Mouse (Mus musculus) neural tube, embryonic 14.5 days (tissue): ENCODE data around the gene Tmem184a. TPM values are rescaled to one million over a fixed set of nuclear protein-coding genes. Genes with fewer than 3 reads are reported as not detected.

Source experiments
- ATAC-seq: fragments of 200-750 bp; cut with Nextera tagmentation; 2 replicates; pipeline ENCODE4 v1.8.0; 2017; ENCODE audit warnings: low read depth, mild to moderate bottlenecking, moderate TSS enrichment, moderate library complexity
- H3K27ac ChIP-seq: fragments of 300-500 bp; sonication (generic); 2 replicates; pipeline ENCODE4 v1.5.1; 2014; ENCODE audit warnings: low read depth, mild to moderate bottlenecking, control low read depth, low read length, moderate library complexity, mixed read lengths
- H3K27me3 ChIP-seq: fragments of 300-500 bp; sonication (generic); 2 replicates; pipeline ENCODE4 v1.6.1; 2014; ENCODE audit warnings: low read length; ENCODE audit not compliant: control insufficient read depth, insufficient read depth
- H3K36me3 ChIP-seq: fragments of 300-500 bp; sonication (generic); 2 replicates; pipeline ENCODE4 v1.6.1; 2014; ENCODE audit warnings: low read length, mixed read lengths; ENCODE audit not compliant: control insufficient read depth, insufficient read depth
- H3K4me1 ChIP-seq: fragments of 300-500 bp; sonication (generic); 2 replicates; pipeline ENCODE4 v1.6.1; 2014; ENCODE audit warnings: low read length; ENCODE audit not compliant: control insufficient read depth, insufficient read depth
- H3K4me2 ChIP-seq: fragments of 300-500 bp; sonication (generic); 2 replicates; pipeline ENCODE4 v1.6.1; 2014; ENCODE audit warnings: mild to moderate bottlenecking, low read depth, low read length, control low read depth
- H3K4me3 ChIP-seq: fragments of 300-500 bp; sonication (generic); 2 replicates; pipeline ENCODE4 v1.5.1; 2014; ENCODE audit warnings: low read depth, low read length, control low read depth, mixed read lengths
- H3K9ac ChIP-seq: fragments of 300-500 bp; sonication (generic); replicated peaks from 2 replicates; pipeline ENCODE4 v1.6.1; 2014; ENCODE audit warnings: low read depth, mild to moderate bottlenecking, control low read depth, low read length, mixed read lengths
- H3K9me3 ChIP-seq: fragments of 300-500 bp; sonication (generic); 2 replicates; pipeline ENCODE4 v1.6.1; 2016; ENCODE audit warnings: low read length; ENCODE audit not compliant: control insufficient read depth
- WGBS: fragments of 180-500 bp; shearing (Covaris S2); extraction: QIAGEN DNeasy Blood & Tissue Kit; methylation state at CpG from one replicate; pipeline ENCODE4 v1.1.7; 2014; 5-methylcytosine and 5-hydroxymethylcytosine counted together
- polyA plus RNA-seq: library from polyadenylated mRNA; unstranded; fragments of >200 nt; fragmentation: Nextera tagmentation; extraction: Ambion mirVana; gene quantifications from 2 replicates; pipeline ENCODE4 v1.2.1, GENCODE M21; 2014

Tmem184a gene
- polyA plus RNA-seq, 1 experiment from 2014 or later: 0.23 TPM

- ATAC-seq: no peak
- Histone ChIP-seq H3K4me2 (no peak overlapping the region), H3K9ac (no peak overlapping the region), H3K27me3 (no peaks in the 10 kb centered on the region; the same call in 1 of the 2 replicates), H3K27ac (no peak overlapping the region), H3K4me3 (no peak overlapping the region), H3K36me3 (peaks cover 5% of the 10 kb centered on the region; the same call in 1 of the 2 replicates), H3K9me3 (no peaks in the 10 kb centered on the region), H3K4me1 (no peaks in the 10 kb centered on the region)
- WGBS: 10% methylated on average over 1 of the region's 1 CpGs
Measured at GRCm38 (mm10) chr5:139817292-139817691, 2.4 kb downstream of the Tmem184a start.

DNA sequence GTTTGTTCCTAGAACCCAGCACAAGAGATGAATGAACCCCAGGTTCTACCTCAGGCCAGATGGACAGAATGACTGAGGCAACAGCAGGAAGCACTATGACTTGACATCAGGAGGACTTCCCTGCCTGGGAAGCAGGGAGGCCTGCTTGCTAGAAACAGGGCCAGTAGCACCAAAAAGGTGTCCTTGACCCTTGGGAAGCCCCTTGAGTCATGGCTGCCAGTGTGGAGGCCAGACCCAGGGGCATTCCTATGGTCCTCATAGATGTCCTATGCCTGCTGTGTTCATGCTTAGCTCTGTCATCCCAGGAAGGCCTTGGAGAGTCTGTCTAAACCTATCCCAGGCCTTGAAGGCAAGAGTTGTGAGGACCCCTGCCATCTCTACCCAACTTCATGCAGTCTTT is 3.3 kb downstream of the Tmem184a start:
- Histone ChIP-seq H3K4me2 (no peak overlapping the region), H3K4me3 (no peak overlapping the region), H3K9ac (no peak overlapping the region), H3K36me3 (no peaks in the 10 kb centered on the region), H3K9me3 (no peaks in the 10 kb centered on the region), H3K4me1 (no peaks in the 10 kb centered on the region), H3K27me3 (no peaks in the 10 kb centered on the region; the same call in 1 of the 2 replicates), H3K27ac (no peak overlapping the region)
- ATAC-seq: no peak

DNA sequence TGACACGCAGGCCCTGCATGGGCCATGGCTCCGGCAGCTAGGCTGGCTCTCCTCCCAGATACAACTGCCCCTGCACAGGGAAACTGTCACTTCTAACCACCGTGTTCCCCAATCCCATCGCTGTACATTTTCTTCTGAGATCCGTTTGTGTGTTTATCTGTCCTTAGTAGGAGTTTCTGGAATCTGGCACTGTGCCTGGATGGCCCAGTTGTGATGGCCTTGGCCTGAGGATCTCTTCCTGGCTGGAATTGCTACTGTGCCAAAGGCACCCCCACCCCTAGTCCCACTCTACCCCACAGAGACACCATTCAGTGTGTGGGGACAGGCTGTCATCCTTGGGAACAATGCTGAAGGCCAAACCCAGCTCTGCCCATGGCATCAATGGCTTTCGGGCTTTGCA is 3.8 kb downstream of the Tmem184a start:
- Histone ChIP-seq H3K9me3 (no peaks in the 10 kb centered on the region), H3K9ac (no peak overlapping the region), H3K4me2 (no peak overlapping the region), H3K27me3 (no peaks in the 10 kb centered on the region; the same call in 1 of the 2 replicates), H3K36me3 (no peaks in the 10 kb centered on the region), H3K4me3 (no peak overlapping the region), H3K4me1 (no peaks in the 10 kb centered on the region), H3K27ac (no peak overlapping the region)
- ATAC-seq: no peak
- 78% methylated on average over 6 of the region's 6 CpGs for WGBS

GRCm38 (mm10) chr5:139813963-139814381 is 5.7 kb downstream of the Tmem184a start:
- H3K27ac ChIP-seq: no peak overlapping the region
- no peak overlapping the region for H3K4me3 ChIP-seq
- no peaks in the 10 kb centered on the region for H3K36me3 ChIP-seq
- ATAC-seq: no peak
- H3K9ac ChIP-seq: no peak overlapping the region
- 7% methylated on average over 13 of the region's 13 CpGs for WGBS
- H3K4me2 ChIP-seq: no peak overlapping the region
- no peaks in the 10 kb centered on the region; the same call in 1 of the 2 replicates for H3K27me3 ChIP-seq
- H3K9me3 ChIP-seq: no peaks in the 10 kb centered on the region
- no peaks in the 10 kb centered on the region for H3K4me1 ChIP-seq

- H3K36me3 ChIP-seq: no peaks in the 10 kb centered on the region
- H3K27me3 ChIP-seq: no peaks in the 10 kb centered on the region; the same call in 1 of the 2 replicates
- WGBS: 58% methylated on average over 10 of the region's 10 CpGs
- H3K4me3 ChIP-seq: no peak overlapping the region
- no peaks in the 10 kb centered on the region for H3K9me3 ChIP-seq
- no peak overlapping the region for H3K4me2 ChIP-seq
- H3K27ac ChIP-seq: no peak overlapping the region
- H3K9ac ChIP-seq: no peak overlapping the region
- H3K4me1 ChIP-seq: no peaks in the 10 kb centered on the region
- ATAC-seq: no peak
Measured at GRCm38 (mm10) chr5:139813126-139813490, 6.6 kb downstream of the Tmem184a start.

- Histone ChIP-seq H3K4me2 (no peak overlapping the region), H3K36me3 (no peaks in the 10 kb centered on the region), H3K9ac (no peak overlapping the region), H3K4me1 (no peaks in the 10 kb centered on the region), H3K9me3 (no peaks in the 10 kb centered on the region), H3K27ac (no peak overlapping the region), H3K27me3 (no peaks in the 10 kb centered on the region; the same call in 1 of the 2 replicates), H3K4me3 (no peak overlapping the region)
- WGBS: 73% methylated on average over 20 of the region's 20 CpGs
- no peak for ATAC-seq
Measured at GRCm38 (mm10) chr5:139812398-139813125, 7.2 kb downstream of the Tmem184a start.

DNA sequence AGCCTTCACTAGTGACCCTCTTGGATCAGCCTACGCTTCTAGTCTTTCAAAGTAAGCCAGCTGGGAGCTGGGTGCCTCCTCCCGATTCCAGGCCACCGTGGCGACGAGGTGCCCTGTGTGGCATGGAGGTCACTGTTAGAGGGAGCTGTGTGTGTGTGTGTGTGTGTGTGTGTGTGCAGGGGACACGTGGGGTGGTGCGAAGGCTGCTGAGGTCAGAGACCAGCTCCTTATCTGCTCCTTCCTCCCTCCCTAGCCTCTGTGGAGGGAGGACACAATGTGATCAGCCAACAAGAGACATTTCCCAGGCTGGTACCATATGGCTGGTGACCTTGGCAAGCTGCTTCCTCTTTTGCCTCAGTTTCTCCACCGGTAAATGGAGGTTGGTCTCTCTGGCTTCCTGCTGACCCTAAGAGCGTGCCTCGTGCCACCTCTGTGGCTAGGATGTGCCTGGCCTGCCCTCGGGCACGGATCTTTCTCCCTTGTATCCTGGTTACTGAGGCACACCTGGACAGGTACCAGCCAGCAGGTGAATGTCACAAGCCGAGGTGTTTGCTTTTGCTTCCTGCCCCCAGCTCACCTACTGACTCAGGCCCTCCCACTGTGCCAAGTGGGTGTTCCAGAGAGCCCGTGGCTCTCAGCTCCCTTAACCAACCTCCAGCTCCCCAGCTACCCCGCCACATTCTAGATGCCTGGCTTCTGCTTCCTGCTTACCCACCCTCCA is 7.9 kb downstream of the Tmem184a start:
- Histone ChIP-seq H3K27me3 (no peaks in the 10 kb centered on the region; the same call in 1 of the 2 replicates), H3K36me3 (no peaks in the 10 kb centered on the region), H3K4me3 (no peak overlapping the region), H3K4me1 (no peaks in the 10 kb centered on the region), H3K9me3 (no peaks in the 10 kb centered on the region), H3K27ac (no peak overlapping the region), H3K4me2 (no peak overlapping the region), H3K9ac (no peak overlapping the region)
- ATAC-seq: no peak
- 82% methylated on average over 15 of the region's 15 CpGs for WGBS

DNA sequence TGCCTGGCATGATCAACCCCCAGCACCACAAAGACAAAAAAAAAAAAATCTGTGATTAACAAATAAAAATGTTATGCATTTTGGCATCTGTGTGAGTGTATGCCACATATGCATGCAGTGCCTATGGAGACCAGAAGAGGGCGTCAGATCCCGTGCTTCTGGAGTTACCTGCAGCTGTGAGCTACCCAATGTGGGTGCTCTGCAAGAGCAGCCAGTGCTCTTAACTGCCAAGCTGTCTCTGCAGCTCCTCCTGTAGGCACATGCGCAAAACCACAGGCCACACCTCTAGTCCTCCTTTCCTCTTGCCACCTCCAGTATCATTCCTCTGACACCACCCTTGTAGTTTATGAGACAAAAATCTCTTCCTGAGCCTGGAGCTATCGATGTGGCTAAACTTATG is 10.3 kb downstream of the Tmem184a start:
- WGBS: 55% methylated on average over 4 of the region's 4 CpGs
- ATAC-seq: no peak
- no peak overlapping the region for H3K4me2 ChIP-seq
- no peaks in the 10 kb centered on the region for H3K27me3 ChIP-seq
- H3K9me3 ChIP-seq: no peaks in the 10 kb centered on the region
- no peak overlapping the region for H3K9ac ChIP-seq
- no peaks in the 10 kb centered on the region for H3K36me3 ChIP-seq
- H3K4me3 ChIP-seq: no peak overlapping the region
- no peak overlapping the region for H3K27ac ChIP-seq
- no peaks in the 10 kb centered on the region for H3K4me1 ChIP-seq

- Histone ChIP-seq H3K27ac (no peak overlapping the region), H3K4me1 (peaks cover 3% of the 10 kb centered on the region; the same call in 1 of the 2 replicates), H3K4me2 (no peak overlapping the region), H3K9me3 (no peaks in the 10 kb centered on the region), H3K27me3 (no peaks in the 10 kb centered on the region), H3K4me3 (no peak overlapping the region), H3K9ac (no peak overlapping the region), H3K36me3 (no peaks in the 10 kb centered on the region)
- no peak for ATAC-seq
- WGBS: 90% methylated on average over 8 of the region's 8 CpGs
Measured at GRCm38 (mm10) chr5:139805924-139806323, 13.8 kb downstream of the Tmem184a start.
